Mouse (Mus musculus) adrenal gland, postnatal 25 days (tissue): Measurements from ENCODE around the gene Pde9a. TPM values are rescaled to one million over a fixed set of nuclear protein-coding genes. Genes with fewer than 3 reads are reported as not detected.
A peak's percentile ranks its signal among the peaks of the same experiment; 100 is the strongest.
"Not testable (repeated sequence)": the region's sequence is repeated elsewhere in the genome, so short reads cannot be mapped to it uniquely, and the experiment has no call there.

Experiments used
- DNase-seq: peaks from one replicate; pipeline ENCODE4 v3.0.0; 2021; ENCODE audit warnings: mixed read lengths
- long read RNA-seq: library from polyadenylated mRNA; stranded (forward); transcript quantifications from one replicate; pipeline ENCODE4 v2.0.0, GENCODE M21; 2021
- total RNA-seq: library from RNA; stranded (reverse); gene quantifications from 2 replicates; pipeline ENCODE4 v1.2.3, GENCODE M21; 2021

Pde9a gene
- total RNA-seq, result 1.4 and 2.5 TPM in 2 replicates
- long read RNA-seq, partial matches to known transcripts, result 1 of 7 reads
- long read RNA-seq, other reads (novel, unspliced or antisense), result 4 of 7 reads

DNA sequence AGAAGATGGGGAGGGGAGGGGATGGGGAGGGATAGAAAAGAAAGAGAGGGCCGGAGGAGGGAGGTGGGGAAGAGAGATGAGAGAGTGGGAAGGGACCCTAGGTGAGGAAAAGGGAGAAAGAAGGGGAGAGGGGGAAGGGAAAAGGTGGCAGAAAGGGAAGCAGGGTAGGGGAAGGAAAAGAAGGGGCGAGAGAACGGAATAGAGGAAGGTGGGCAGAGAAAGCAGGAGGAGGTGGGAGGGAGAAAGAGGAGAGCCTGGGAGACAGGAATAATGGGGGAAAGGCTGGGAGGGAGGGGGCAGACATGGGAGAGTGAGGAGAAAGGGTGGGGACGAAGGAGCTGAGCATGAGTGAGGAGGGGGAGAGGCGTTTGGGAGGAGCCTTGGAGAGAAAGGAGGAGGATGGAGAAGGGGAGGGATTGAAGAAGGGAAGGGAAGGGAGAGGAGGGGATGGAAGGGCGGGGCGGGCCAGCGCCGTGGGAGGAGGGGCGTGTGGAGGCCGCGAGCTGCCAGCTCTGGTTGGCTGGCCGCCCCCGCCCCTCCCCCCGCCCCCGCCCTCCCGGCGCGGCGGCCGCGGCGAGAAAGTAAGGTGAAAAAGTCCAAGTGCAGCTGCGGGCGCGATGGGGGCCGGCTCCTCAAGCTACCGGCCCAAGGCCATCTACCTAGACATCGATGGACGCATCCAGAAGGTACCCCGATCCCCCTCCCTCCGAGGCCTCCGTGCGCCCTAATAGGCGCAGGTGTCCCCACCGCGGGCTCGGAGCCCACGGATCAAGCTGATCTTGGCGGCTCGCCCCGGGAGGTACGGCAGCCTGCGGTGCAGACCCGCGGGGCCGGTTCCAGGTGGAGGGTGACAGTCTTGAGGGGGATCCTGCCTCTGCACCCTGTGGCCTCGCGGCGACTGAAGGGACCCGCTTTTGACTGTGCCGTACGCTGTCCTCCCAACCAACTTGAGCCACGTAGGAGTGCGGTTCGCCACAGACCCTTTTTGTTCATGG lies at the start of gene Pde9a:
Pde9a (plus strand) TSS at position 540 of the 995 bp plus-strand sequence.
- DNase-seq, result peak; percentile 74

- no peak for DNase-seq
These were observed 46.2 kb upstream of the Pde9a start for GRCm38 (mm10) chr17:31339769-31340168.

DNA sequence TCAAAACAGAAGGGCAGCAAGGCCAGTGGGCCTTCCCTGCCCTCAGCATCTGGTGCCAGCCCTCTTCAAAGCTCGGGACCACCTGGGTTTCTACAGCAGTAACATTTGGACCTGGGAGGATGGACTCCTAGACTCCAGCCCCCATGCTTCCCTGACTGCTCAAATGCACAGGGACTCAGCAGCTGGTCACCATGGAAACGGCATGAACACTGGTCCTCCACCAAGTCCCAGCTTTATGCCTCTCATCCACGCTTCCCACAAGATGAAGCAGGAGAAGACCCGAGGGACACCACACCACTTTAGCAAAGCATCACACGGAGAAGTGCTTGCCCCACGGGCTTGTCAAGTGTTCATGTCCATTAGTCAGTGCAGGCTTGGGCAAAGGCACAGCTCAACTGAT lies 43.8 kb upstream of the Pde9a start:
- no peak for DNase-seq

GRCm38 (mm10) chr17:31344172-31344801 lies 41.7 kb upstream of the Pde9a start:
- peak; percentile 84 for DNase-seq

DNA sequence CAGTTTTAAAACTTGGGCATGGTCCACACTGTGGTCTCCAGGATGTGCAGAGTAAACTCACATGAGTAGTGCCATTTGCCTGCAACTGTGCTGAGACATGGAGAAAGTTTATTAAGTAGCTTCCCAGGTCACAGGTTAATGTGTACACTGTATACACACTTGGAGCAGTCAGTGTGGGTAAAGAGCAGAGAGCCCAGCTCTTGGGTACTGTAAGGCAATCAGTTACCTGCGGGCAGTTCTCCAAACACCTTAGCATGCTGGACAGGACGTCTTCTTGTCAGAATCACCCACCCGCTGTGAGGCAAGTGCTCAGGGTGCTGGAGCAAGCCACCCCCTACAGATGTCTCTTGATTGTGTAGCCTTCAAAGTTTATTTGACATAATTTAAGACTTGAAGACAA lies 41.2 kb upstream of the Pde9a start:
- DNase-seq, result no peak

GRCm38 (mm10) chr17:31348129-31348528 lies 37.9 kb upstream of the Pde9a start:
- no peak for DNase-seq

GRCm38 (mm10) chr17:31349388-31349787 lies 36.6 kb upstream of the Pde9a start:
- DNase-seq, result no peak

DNA sequence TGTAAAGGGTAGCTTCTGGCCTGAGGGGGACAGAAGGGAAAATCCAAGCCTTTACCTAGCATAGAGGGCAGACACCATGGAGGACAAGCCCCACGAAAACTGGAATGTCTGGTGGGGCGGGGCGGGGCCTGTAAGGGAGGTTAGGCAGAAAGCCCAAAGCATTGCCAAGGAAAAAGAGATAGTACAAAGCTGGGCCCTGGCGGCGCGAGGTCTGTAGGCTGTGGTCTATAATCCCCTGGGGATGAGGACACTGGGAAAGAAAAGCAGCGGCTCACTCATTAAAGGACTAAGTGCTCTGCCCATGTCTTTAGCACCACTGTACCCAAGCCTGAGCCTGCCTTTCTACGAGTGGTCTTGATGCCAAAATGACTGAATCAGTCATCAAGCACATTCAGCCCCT lies 34.0 kb upstream of the Pde9a start:
- DNase-seq, result no peak

DNA sequence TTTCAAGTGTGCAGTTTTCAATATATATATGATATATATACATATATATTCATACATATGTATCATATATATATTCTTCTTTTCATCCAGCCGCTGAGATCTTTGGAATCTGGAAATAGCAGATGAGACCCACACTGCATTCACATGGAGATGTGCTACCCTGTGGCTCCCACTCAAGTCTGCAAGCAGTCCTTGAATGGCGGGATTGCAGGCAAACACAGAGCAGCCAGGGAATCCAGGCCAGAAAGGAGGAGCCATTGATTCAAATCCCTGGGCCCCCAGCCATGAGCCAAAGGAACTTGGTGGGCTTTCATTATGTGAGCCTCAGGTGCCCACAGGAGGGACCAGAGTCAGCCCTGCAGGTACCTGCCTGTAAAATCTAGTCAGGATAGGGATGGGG lies 32.8 kb upstream of the Pde9a start:
- DNase-seq, result no peak

- DNase-seq, result not testable (repeated sequence)
These were observed 31.3 kb upstream of the Pde9a start for GRCm38 (mm10) chr17:31354684-31355083.

DNA sequence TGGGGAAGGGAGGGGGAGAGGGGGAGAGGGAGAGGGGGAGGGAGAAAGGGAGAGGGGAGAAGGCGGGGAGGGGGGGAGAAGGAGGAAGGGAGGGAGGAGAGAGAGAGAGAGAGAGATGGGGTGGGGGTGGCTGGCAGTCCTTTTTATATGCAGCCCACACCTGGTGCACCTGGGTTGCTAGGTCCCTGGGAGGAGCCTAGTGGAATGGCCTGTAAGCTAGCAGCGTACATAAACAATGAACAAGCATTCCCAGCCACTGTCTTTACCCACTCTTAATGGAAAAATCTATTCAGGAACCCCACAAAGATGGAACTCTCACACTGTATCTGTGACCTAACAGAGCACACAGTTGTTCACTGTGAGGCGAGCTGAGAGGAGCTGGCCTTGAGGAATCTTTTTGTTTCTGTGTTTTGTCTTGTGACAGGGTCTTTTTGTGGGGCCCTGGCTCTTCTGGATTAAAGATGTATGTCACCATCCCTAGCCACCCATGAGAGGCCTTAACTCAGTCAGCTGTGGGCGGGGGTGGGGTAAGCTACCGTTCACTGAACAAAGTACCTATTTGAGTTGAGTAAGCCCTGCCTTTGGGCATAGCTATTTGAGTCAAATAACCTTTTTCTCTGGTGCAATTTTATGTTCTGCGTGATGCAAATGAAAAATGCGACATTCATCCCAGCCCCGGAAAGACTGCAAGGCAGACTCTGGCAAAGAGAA lies 30.1 kb upstream of the Pde9a start:
- DNase-seq, result no peak

GRCm38 (mm10) chr17:31360582-31360981 lies 25.4 kb upstream of the Pde9a start:
- no peak for DNase-seq

- DNase-seq, result no peak
These were observed 20.3 kb upstream of the Pde9a start for GRCm38 (mm10) chr17:31365586-31366166.

GRCm38 (mm10) chr17:31370221-31370620 lies 15.8 kb upstream of the Pde9a start:
- DNase-seq, result no peak

DNA sequence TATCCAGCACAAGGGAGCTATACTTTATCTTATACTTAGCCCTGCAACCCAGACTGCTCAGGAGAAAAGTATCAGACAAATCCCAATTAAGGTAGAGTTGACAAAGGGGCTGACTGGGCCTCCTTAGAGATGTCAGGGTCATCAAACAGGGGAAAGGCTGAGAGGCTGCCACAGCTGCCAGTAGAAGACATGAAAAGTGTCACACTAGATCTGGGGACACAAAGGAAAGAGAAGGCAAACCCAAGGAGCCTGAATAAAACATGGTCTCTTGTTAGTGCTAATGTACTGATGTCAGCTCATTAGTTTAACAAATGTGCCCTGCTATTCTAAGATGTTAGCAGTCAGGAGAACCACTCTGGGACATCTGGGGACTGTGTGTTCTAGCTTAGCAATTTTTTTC lies 15.1 kb upstream of the Pde9a start:
- no peak for DNase-seq

DNA sequence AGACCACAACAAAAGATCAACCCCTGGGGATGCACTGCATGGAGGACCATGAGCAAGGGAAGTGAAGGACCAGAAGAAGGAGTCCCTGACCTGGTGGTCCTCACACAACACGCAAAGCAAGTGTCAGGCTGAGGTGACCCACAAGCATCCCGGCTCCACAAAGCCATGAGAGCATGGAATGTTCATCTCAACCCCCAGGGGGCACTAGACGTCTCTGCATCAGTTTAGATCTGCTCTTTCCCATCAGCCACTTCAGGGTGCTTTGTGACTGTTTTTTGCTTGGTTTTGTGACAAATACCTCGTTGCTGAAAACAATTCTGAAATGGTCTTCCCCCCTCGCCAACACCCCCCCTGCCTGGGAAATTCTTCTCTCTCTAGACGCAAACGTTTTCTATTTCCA lies 8.0 kb upstream of the Pde9a start:
- peak; percentile 41 for DNase-seq

GRCm38 (mm10) chr17:31378361-31378761 lies 7.6 kb upstream of the Pde9a start:
- no peak for DNase-seq

DNA sequence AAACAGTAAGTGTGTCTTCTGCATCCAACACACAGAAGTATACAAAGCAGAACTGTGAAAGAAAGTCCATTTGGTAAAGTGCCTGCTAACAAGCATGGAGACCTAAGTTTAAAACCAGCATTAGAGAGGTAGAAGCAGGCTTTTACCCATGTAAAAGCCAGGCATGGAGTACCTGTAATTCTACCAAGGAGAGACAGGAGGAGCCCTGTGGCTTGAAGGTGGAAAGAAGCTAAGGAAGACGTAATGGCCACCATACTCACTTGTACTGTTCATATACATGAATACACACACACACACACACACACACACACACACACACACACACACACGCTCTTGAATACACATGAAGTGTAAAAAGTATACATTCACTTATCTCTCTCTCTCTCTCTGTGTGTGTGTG lies 6.9 kb upstream of the Pde9a start:
- DNase-seq, result no peak

DNA sequence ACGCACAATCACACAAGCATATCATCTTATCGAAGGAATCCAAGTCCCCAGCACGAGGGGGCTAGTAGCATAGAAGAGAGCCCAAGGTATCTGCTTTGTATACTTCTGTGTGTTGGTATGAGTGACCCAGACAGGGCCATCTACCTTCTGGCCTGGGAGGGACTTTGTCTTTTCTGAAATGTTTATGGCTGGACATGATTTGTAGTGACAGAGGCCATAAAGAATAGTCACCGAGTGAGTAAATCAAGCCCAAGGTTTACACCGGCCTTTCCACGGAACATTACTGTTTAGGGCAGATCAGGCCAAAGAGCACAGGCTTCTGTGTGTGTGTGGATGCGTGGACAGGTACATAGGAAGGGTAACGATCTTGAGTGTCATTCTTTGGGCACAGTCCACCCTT lies 6.1 kb upstream of the Pde9a start:
- DNase-seq, result no peak

GRCm38 (mm10) chr17:31383320-31383719 lies 2.7 kb upstream of the Pde9a start:
- DNase-seq, result peak; percentile 26

GRCm38 (mm10) chr17:31384968-31385627 lies 912 bp upstream of the Pde9a start:
- no peak for DNase-seq
